Mouse (Mus musculus): ENCODE measurements around the gene Hmx2. TPM values are rescaled to one million over a fixed set of nuclear protein-coding genes. Genes with fewer than 3 reads are reported as not detected.

The Hmx2 gene
- polyA plus RNA-seq, 1 experiment from 2014 or later, result 0.76 TPM

- Histone ChIP-seq H3K27ac (ENCODE audit: low read length) (no peak overlapping the region), H3K4me3 (replicated peaks; ENCODE audit: low read length) (peak overlapping the region; percentile 23), H3K4me2 (ENCODE audit: low read depth, low read length) (peak overlapping the region; percentile 40), H3K4me1 (ENCODE audit: control insufficient read depth, insufficient read depth, low read length) (peaks cover 14% of the 10 kb centered on the region), H3K9me3 (replicated peaks; ENCODE audit: control insufficient read depth, low read length) (no peaks in the 10 kb centered on the region), H3K9ac (ENCODE audit: low read length) (no peak overlapping the region), H3K36me3 (ENCODE audit: control insufficient read depth, insufficient read depth, low read length) (no peaks in the 10 kb centered on the region), H3K27me3 (ENCODE audit: control insufficient read depth, insufficient read depth, low read length) (peaks cover 70% of the 10 kb centered on the region)
- no peak for ATAC-seq (ENCODE audit: insufficient read depth, low FRiP score)
- WGBS, result 2% methylated on average over 68 of the region's 68 CpGs
Measured at GRCm38 (mm10) chr7:131555301-131556081, 6.9 kb downstream of the Hmx2 start.

- peak overlapping the region; percentile 40; the same call in 1 of the 2 replicates for H3K4me2 ChIP-seq (ENCODE audit: low read depth, low read length)
- ATAC-seq (ENCODE audit: insufficient read depth, low FRiP score), result no peak
- no peaks in the 10 kb centered on the region for H3K9me3 ChIP-seq (replicated peaks; ENCODE audit: control insufficient read depth, low read length)
- WGBS, result 3% methylated on average over 9 of the region's 9 CpGs
- H3K27ac ChIP-seq (ENCODE audit: low read length), result no peak overlapping the region
- H3K4me1 ChIP-seq (ENCODE audit: control insufficient read depth, insufficient read depth, low read length), result peaks cover 19% of the 10 kb centered on the region
- H3K4me3 ChIP-seq (replicated peaks; ENCODE audit: low read length), result peak overlapping the region; percentile 23; the same call in 1 of the 2 replicates
- H3K36me3 ChIP-seq (ENCODE audit: control insufficient read depth, insufficient read depth, low read length), result no peaks in the 10 kb centered on the region
- peaks cover 64% of the 10 kb centered on the region for H3K27me3 ChIP-seq (ENCODE audit: control insufficient read depth, insufficient read depth, low read length)
- no peak overlapping the region for H3K9ac ChIP-seq (ENCODE audit: low read length)
Measured at GRCm38 (mm10) chr7:131556116-131556515, 7.5 kb downstream of the Hmx2 start.

- Histone ChIP-seq H3K27ac (ENCODE audit: low read length) (no peak overlapping the region), H3K9ac (ENCODE audit: low read length) (no peak overlapping the region), H3K9me3 (replicated peaks; ENCODE audit: control insufficient read depth, low read length) (no peaks in the 10 kb centered on the region), H3K4me3 (replicated peaks; ENCODE audit: low read length) (peak overlapping the region; percentile 1; the same call in 1 of the 2 replicates), H3K4me1 (ENCODE audit: control insufficient read depth, insufficient read depth, low read length) (peaks cover 23% of the 10 kb centered on the region), H3K4me2 (ENCODE audit: low read depth, low read length) (0 out of 2 replicates have a peak overlapping the region, but pooled peaks have one; percentile 8), H3K36me3 (ENCODE audit: control insufficient read depth, insufficient read depth, low read length) (no peaks in the 10 kb centered on the region), H3K27me3 (ENCODE audit: control insufficient read depth, insufficient read depth, low read length) (peaks cover 58% of the 10 kb centered on the region)
- no peak for ATAC-seq (ENCODE audit: insufficient read depth, low FRiP score)
- 2% methylated on average over 37 of the region's 37 CpGs for WGBS
Measured at GRCm38 (mm10) chr7:131556541-131557271, 8.1 kb downstream of the Hmx2 start.

- Histone ChIP-seq H3K4me3 (replicated peaks; ENCODE audit: low read length) (no peak overlapping the region), H3K36me3 (ENCODE audit: control insufficient read depth, insufficient read depth, low read length) (0 out of 2 replicates have a peak, but pooled peaks cover 5% of the 10 kb centered on the region), H3K9me3 (replicated peaks; ENCODE audit: control insufficient read depth, low read length) (no peaks in the 10 kb centered on the region), H3K4me2 (ENCODE audit: low read depth, low read length) (no peak overlapping the region), H3K9ac (ENCODE audit: low read length) (no peak overlapping the region), H3K4me1 (ENCODE audit: control insufficient read depth, insufficient read depth, low read length) (peaks cover 28% of the 10 kb centered on the region), H3K27ac (ENCODE audit: low read length) (no peak overlapping the region), H3K27me3 (ENCODE audit: control insufficient read depth, insufficient read depth, low read length) (peaks cover 47% of the 10 kb centered on the region)
- ATAC-seq (ENCODE audit: insufficient read depth, low FRiP score), result no peak
- WGBS, result 30% methylated on average over 2 of the region's 2 CpGs
Measured at GRCm38 (mm10) chr7:131557751-131558150, 9.2 kb downstream of the Hmx2 start.

- Histone ChIP-seq H3K27ac (ENCODE audit: low read length) (peak within 1 kb of the TSS; percentile 93), H3K4me2 (ENCODE audit: low read depth, low read length) (peak within 1 kb of the TSS; percentile 86), H3K27me3 (ENCODE audit: control insufficient read depth, insufficient read depth, low read length) (peaks cover 24% of the 10 kb centered on the region), H3K4me1 (ENCODE audit: control insufficient read depth, insufficient read depth, low read length) (peaks cover 22% of the 10 kb centered on the region), H3K4me3 (replicated peaks; ENCODE audit: low read length) (peak within 1 kb of the TSS; percentile 94), H3K36me3 (ENCODE audit: control insufficient read depth, insufficient read depth, low read length) (peaks cover 13% of the 10 kb centered on the region), H3K9me3 (replicated peaks; ENCODE audit: control insufficient read depth, low read length) (no peaks in the 10 kb centered on the region), H3K9ac (ENCODE audit: low read length) (peak within 1 kb of the TSS; percentile 91)
- under 1% methylated on average over 47 of the region's 51 CpGs for WGBS
- ATAC-seq (ENCODE audit: insufficient read depth, low FRiP score), result peak; percentile 95
Measured at GRCm38 (mm10) chr7:131559986-131560696, 11.6 kb downstream of the Hmx2 start, which contains the start of gene Bub3. TSS of gene Bub3 (plus strand) at chr7:131560222.

GRCm38 (mm10) chr7:131560697-131561042 is 12.1 kb downstream of the Hmx2 start:
- H3K36me3 ChIP-seq (ENCODE audit: control insufficient read depth, insufficient read depth, low read length), result peaks cover 14% of the 10 kb centered on the region
- peaks cover 18% of the 10 kb centered on the region for H3K27me3 ChIP-seq (ENCODE audit: control insufficient read depth, insufficient read depth, low read length)
- H3K4me2 ChIP-seq (ENCODE audit: low read depth, low read length), result peak overlapping the region; percentile 86
- H3K9ac ChIP-seq (ENCODE audit: low read length), result peak overlapping the region; percentile 91
- peak overlapping the region; percentile 93 for H3K27ac ChIP-seq (ENCODE audit: low read length)
- ATAC-seq (ENCODE audit: insufficient read depth, low FRiP score), result peak; percentile 30; the same call in 1 of the 2 replicates
- H3K9me3 ChIP-seq (replicated peaks; ENCODE audit: control insufficient read depth, low read length), result no peaks in the 10 kb centered on the region
- WGBS, result 0% methylated on average over 14 of the region's 14 CpGs
- H3K4me3 ChIP-seq (replicated peaks; ENCODE audit: low read length), result peak overlapping the region; percentile 94
- peaks cover 19% of the 10 kb centered on the region for H3K4me1 ChIP-seq (ENCODE audit: control insufficient read depth, insufficient read depth, low read length)

- no peak overlapping the region for H3K4me2 ChIP-seq (ENCODE audit: low read depth, low read length)
- H3K27me3 ChIP-seq (ENCODE audit: control insufficient read depth, insufficient read depth, low read length), result no peaks in the 10 kb centered on the region
- no peak overlapping the region for H3K9ac ChIP-seq (ENCODE audit: low read length)
- WGBS, result 74% methylated on average over 6 of the region's 6 CpGs
- no peak overlapping the region for H3K4me3 ChIP-seq (replicated peaks; ENCODE audit: low read length)
- ATAC-seq (ENCODE audit: insufficient read depth, low FRiP score), result no peak
- peaks cover 22% of the 10 kb centered on the region for H3K36me3 ChIP-seq (ENCODE audit: control insufficient read depth, insufficient read depth, low read length)
- no peaks in the 10 kb centered on the region for H3K4me1 ChIP-seq (ENCODE audit: control insufficient read depth, insufficient read depth, low read length)
- no peak overlapping the region for H3K27ac ChIP-seq (ENCODE audit: low read length)
- no peaks in the 10 kb centered on the region for H3K9me3 ChIP-seq (replicated peaks; ENCODE audit: control insufficient read depth, low read length)
Measured at GRCm38 (mm10) chr7:131575246-131575645, 26.7 kb downstream of the Hmx2 start.

GRCm38 (mm10) chr7:131582178-131582577 is 33.6 kb downstream of the Hmx2 start:
- ATAC-seq (ENCODE audit: insufficient read depth, low FRiP score), result no peak
- no peaks in the 10 kb centered on the region for H3K4me1 ChIP-seq (ENCODE audit: control insufficient read depth, insufficient read depth, low read length)
- no peak overlapping the region for H3K4me3 ChIP-seq (replicated peaks; ENCODE audit: low read length)
- 41% methylated on average over 9 of the region's 9 CpGs for WGBS
- no peak overlapping the region for H3K9ac ChIP-seq (ENCODE audit: low read length)
- no peaks in the 10 kb centered on the region for H3K9me3 ChIP-seq (replicated peaks; ENCODE audit: control insufficient read depth, low read length)
- no peaks in the 10 kb centered on the region for H3K27me3 ChIP-seq (ENCODE audit: control insufficient read depth, insufficient read depth, low read length)
- H3K36me3 ChIP-seq (ENCODE audit: control insufficient read depth, insufficient read depth, low read length), result no peaks in the 10 kb centered on the region
- H3K27ac ChIP-seq (ENCODE audit: low read length), result no peak overlapping the region
- no peak overlapping the region for H3K4me2 ChIP-seq (ENCODE audit: low read depth, low read length)
